Mouse (Mus musculus): ENCODE results near the gene Zfp260. TPM values are rescaled to one million over a fixed set of nuclear protein-coding genes. Genes with fewer than 3 reads are reported as not detected.
"Not testable (repeated sequence)": the region's sequence is repeated elsewhere in the genome, so short reads cannot be mapped to it uniquely, and the experiment has no call there.

Gene Zfp260
- 10 to 100 TPM; 35.3 to 41.5 TPM for total RNA-seq (2021)
- long read RNA-seq, experiment 1, full-length matches to known transcripts = 12 of 17 reads
- long read RNA-seq, experiment 1, partial matches to known transcripts = 0 of 17 reads
- long read RNA-seq, experiment 1, other reads (novel, unspliced or antisense) = 5 of 17 reads
- long read RNA-seq, experiment 2, full-length matches to known transcripts = 2 of 3 reads
- long read RNA-seq, experiment 2, partial matches to known transcripts = 0 of 3 reads
- long read RNA-seq, experiment 2, other reads (novel, unspliced or antisense) = 1 of 3 reads

DNA sequence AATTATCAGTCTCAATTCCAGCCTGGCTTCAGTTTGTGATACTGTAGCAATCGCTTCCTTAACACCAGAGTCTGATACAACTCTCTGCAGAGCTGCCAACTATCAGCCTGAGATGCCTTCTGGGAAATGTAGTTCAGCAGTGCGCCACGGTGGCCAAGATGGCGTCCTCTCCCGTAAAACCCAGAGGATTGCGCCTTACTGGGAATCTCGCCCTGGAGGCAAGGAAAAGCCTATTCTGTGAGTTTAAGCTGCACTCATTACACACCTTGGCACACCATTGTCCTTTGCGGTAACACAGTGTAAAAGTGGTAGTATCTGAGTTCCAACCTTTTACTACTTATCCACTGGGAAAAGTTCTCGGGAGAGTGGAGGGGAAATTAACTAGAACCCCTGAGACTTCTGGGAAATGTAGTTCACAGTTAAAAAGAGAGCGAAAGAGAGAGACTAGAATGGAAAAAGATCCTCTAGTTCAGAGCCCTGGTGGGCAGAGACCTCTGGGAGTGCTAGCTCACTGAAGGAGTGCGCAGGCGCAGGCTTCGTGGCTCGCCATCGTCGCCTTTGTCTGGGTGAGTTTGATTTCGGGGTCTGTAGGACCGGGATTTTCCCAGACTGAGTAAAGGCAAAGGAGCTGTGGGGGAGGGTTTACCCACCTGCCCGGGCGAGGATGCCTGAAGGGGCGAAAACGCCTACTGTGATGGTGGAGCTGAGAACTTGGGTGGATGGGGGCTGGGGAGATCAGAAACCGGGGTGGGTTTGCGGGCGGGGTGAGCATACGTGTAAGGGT, at the start of gene Zfp260:
Zfp260 (plus strand) TSS at position 132 of the 784 bp plus-strand sequence.
- peak; percentile 92 for DNase-seq

DNA sequence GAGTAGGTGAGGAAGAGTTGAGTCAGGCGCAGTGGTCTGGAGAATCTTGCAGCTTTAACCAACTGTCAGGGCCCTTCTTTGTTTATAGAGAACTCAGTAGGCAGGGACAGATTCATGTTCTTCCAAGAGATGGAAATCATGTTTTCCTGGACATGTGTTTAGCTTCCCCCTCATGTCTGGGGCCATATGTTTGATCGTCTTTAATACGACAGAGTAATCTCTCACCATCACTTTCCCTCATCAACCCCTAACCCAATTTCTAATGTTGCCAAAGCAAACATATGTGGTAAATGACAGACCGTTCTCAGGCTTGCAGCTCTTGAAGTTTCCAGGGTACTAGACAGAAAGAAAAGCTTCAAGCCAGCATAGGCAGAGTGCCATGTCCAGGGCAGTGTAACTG, 46.5 kb upstream of the Zfp260 start:
- no peak for DNase-seq

DNA sequence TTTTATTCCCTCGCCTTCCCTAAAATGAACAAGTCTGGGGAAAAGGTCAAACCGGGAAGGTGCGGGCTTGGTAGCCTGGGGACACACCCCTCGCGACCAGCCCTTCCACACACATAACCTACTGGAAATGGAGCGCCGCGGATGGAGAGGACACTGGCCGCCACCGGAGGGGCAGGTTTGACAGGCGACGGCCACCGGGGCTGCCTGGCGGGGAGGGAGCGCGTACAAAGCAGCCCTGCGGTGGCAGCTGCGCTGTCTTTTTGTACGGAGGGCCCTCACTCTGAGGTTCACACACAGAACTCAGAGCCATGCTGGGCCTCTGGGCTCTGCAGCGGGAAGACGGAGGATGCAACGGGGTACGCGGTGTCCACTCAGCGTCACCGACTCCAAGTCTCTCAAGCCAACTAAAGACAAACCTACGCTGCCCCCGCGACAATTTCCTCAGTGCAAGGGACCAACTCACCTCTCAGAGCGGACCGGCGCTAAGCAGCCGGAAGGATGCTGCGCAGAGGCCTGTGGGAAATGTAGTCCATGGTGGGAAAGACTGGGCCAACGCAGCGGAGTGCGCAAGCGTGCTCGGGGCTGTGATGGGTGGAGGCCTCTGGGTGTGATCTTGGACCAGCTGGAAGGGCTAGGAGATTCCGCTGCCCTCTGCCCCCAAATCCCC, 43.6 kb upstream of the Zfp260 start, which contains the start of gene Zfp14:
Zfp14 (minus strand) TSS at position 499 of the 667 bp plus-strand sequence.
- peak; percentile 93 to 95 for DNase-seq

DNA sequence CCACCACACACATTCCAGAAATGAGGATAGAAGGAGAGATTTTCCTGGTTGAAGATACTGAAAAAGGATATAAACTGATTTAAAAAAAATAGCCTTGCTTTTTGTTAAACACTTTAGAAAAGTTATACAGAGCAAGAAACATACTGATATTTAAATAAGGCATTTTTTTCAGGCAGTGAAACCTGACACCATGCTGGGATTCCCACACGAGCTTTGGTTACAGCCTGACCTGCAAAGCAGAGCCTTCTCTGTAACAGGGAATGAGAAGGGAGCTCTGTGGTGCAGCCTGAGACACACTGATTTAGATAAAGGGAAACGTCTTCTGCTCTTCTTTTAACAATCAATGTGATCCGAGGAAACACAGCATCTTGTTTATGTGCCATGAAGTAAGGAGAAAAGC, 41.0 kb upstream of the Zfp260 start:
- no peak for DNase-seq

DNA sequence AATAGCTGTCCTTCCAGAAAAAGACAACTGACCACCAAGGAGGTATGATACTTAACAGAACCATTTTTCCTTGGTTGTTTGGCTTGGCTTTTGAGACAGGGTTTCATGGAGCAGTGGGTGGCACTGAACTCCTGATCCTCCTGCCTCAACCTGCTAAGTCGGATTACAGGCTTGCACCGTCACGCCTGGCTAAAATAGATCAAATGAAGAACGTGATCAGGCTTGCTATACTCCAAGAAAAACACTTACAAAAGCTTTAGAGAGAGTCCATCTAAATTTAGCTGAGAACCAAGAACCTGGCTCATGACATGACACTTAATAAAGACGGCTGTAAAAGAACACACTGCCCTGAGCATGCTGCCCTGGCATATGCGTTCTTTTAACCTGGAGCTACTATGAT, 34.2 kb upstream of the Zfp260 start:
- DNase-seq = no peak

DNA sequence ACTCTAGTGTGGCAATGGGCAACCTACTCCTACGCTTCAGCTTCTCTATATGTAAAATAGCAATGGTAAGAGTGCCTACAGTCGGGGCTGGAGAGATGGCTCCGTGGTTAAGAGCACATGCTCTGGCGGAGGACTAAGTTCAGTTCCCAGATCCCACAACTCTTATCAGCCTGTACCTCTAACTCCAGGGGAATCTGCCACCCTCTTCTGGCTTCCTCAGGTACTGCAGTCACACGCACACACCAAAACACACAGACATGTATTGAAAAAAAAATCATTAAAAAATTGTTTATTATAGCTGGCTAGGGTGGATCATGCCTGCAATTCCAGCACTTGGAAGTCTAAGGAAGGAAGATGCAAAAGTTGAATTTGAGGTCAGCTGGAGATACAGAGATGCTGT, 32.1 kb upstream of the Zfp260 start:
- DNase-seq = peak in 1 of 2 experiments; percentile 6

DNA sequence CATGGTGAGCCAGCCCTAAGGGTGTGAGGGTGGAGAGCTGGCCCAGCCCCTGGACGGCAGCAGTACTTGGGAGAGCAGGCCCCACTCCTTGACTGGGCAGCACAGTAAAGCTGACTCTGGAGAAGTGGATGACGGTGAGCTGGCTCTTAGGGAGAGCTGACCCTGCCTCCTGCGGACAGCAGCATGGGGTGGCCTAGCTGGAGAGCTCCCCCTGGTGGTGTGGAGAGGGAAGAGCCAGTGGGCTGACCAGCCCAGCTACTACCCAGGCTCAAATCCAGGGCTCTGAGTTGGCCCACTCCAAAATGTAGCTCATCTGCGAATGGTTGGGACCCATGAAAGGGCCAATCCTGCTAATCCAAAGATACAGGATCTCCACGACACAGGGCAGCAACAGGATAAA, 30.0 kb upstream of the Zfp260 start:
- DNase-seq = no peak

DNA sequence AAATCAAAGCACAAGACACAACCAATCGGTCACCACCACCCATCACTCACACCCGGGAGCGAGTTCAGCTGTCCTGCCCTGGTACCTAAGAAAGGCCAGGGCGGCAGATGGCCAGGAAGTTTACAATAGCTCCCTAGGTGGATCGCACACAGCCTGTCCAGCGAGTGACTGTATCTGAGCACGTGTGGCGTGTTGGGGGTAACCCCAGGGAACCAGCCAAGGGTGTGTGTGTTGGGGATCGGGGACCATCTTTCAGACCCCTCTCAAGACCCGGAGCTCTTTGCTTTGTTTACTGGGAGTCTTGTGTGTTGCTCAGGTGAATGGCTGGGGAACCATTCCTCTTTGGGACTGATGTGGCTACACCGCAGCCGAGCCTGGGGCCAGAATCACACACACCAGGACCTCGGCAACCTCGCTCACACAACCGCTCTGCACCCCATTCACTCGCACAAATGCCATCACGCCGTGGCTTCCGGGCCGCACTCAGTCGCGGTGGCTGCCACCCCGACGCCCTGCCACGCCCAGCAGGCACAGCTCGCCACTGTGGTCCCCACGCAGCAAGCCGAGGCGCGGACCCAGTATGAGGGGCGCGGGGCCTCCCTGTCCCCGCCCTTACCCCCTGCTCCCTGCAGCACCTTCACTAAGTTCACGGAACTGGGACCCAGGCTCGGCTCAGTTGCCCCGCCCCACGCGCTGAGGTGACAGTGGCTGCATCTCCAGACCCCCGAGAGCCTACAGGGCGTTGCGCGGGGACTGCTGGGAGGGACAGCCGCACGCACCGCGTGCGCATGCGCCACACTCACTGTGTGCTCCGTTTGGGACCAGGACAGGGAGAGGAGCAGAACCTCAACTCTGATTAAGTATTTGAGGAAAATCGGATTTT, 22.2 kb upstream of the Zfp260 start, which contains the start of gene Zfp82:
Zfp82 (minus strand) TSS at position 755 of the 883 bp plus-strand sequence.
- peak; percentile 89 to 91 for DNase-seq

DNA sequence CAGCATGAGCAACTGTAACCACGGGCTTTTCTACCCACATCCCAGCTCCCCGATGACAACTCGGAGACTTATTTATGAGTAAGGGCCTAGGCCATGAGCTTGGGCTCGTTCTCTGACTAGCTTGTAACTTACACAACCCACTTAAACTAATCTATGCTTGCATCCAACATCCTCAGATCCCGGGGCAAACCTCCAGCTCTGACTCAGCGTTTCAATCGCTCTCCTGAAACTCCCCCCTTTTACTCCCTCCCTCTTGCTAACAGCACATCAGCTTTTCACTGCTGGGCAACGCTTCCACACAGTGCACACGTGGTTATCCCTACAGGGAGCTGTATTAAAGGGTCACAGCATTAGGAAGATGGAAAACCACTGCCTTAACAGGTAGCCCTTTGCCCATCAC, 8.1 kb upstream of the Zfp260 start:
- DNase-seq = no peak

DNA sequence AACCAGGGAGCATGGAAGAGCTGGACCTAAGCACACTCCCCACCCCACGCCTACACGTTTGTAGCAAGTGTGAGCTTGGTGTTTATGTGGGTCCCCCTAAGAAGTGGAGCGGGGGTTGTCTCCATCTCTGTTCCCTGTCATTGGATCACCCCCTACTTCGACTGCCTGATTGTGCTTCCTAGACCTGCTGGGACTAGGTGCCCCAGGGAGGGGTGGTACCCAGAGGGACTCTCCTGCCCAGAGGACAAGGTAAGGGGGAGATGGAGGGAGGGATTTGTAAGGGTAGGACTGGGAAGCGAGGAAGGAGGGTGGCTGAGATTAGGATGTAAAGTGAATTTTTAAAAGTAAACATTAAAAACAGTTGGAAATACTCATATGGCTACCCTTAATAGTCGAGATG, 5.2 kb upstream of the Zfp260 start:
- DNase-seq = no peak

DNA sequence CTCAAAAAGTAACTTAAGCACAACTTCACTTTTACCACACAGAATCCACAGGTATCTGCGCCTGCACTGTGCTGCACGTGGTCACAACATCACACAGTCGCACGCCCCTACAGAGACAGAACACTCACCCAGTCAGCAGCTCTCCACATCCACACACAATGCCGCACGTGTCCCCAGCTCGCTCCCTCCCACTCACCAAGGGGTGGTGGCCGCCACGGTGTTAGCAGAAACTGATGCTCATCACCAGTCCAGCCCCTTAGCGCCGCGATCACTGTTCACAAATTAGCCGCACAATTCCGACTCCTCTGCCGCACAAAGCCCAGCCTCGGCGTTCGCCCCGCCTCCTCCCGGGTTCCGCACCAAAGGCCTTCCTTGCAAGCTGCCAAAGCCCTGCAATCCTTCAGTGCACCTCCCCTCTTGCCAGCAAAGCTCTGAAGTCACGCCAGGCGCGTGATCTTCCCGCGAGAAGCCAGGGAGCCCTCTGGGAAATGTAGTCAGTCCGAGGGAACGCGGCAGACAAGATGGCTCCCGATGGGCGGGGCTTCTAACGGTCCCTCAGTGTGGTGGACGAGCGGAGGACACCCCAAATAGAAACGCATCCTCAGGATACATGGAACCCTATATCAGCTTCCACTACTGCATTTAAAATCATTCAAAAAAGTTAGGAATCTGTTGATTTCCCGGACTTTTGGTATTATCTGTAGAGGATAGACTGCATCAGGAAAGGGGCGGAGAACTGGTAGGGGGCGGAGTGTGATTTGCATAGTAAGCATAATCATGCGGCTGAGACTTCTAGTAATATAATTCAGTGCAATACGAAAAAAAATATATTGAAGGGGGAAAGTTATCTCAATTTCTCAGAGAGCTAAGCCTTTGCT, 4.2 kb upstream of the Zfp260 start, which contains the start of the genes Gm26920 and Zfp566:
Gm26920 (minus strand) TSS at position 319 of the 878 bp plus-strand sequence.
Zfp566 (minus strand) TSS at position 436 of the 878 bp plus-strand sequence.
- DNase-seq = peak; percentile 97

DNA sequence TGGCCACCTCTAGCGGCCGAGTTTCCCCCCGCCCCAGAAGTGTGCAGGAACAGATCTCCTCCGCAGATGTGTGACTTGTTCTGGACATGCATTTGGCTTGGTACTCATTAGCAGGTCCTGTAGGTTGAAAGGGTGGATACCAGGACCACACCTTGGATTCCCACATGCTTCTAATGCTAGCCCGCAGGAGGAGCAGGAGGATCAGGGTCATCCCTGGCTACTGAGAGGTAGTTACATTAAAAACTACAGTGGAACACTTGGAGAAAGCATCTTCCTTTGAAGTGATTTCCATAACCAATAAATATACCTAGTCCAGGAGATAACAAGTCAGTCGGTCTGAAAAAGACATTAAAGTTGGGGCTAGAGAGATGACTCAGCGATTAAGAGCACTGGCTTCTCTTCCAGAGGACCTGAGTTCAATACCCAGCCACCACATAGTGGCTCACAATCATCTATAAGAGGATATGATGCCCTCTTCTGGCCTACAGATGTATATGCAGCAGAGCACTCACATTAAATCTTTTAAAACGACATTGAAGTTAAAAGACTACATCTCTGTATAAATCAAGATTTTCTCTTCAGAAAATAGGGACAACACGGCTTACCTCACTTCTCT, 3.5 kb upstream of the Zfp260 start:
- no peak for DNase-seq

DNA sequence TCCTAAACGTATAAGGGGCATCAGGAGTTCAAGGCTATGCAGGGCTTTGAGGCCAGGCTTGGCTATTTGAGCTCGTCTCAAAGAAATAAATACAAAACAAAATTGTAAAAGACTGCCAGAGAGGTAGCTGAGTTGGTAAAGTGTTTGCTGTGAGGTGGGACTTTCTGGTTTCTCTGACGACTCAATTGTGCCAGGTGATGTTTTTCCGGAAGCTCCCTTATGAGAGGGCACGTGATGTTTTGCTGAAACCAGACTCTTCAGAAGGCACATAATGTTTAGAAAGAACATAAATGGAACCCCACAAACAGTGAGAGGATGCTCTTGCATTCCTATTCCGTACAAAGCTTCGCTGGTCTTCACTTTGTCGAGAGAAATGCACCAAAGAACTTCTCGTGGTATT, 1.9 kb upstream of the Zfp260 start:
- DNase-seq = no peak

DNA sequence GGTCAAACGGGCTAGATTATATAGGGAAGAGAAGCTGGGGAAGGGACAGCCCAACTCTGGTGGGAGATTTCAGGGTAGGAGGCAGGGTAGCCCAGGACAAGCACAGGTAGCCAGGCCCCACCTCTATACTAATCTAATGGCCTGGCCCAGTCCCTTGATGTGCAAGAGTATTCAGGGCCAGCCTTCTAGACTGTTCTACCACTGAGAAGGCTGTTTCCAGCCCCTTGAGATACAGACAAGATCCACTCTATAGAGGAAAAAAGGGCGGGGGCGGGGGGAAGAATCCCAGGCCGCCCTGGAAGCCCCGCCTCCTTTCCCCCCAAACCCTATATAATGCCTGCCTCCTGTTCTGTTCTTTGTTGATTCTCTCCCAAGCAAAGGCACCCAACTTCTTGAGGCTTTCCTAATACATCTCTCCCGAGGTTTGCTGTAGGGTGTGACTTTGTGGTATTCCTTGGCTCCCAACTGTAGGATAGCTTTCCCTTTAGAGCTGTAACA, 610 bp upstream of the Zfp260 start:
- no peak for DNase-seq

DNA sequence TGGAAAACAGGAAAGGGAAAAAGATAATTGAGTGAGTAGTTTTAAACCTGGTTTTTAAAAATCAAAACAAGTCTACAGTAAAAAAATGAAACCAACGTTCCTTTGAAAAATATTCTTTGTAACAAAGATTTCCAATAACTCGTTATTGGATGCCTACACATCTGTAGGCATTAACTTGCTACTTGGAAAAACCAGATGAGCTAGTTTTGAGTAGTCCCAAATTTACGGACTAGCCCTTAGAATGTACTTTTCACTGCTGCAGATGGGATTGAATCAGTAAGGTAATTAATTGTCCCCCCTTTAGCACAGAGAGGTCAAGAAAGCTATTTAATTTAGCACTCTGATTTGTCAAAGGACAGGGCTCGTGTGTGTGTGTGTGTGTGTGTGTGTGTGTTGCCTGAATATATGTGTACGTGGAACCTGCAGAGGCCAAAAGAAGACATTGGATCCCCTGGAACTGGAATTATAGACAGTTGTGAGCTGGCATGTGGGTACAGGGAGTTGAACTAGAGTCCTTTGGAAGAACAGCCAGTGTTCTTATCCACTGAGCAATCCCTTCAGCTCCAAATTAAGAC, 1.1 kb downstream of the Zfp260 start:
- no peak for DNase-seq

DNA sequence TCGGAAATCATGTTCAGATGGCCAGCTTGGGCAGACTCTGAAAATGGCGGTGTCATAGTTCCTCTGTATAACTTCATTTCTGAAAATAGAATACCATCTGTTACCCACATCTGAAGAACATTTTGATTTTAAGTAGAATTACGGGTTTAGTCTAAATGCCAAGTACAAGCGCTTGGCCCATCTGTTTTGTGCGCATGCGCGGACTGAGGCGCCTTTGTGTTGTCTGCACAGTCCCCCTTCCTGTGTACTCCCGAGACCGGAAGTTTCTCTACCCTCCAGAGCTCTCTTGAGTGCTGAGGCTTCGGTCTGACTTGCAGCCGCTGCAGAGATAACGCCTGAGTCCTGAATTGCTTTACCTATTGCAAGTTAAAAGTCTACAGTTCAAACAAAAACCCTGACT, 4.7 kb downstream of the Zfp260 start:
- no peak for DNase-seq

DNA sequence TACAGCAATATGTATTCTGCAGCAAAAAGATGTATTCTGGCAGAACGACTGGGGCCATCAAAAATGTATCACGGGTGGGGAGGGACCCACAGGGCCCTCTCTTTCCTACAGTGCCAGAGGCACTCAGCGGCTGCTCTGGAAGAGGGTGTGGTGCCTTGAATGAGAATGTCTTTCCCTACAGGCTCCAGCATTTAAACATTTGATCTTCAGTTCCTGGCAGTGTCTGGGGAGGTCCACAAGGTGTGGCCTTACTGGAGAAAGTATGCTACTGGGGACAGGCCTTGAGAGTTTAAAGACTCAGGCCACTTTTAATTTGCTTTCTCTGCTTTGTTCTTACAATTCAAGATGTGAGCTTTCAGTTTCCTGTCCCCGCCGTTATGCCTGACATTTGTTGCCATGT, 21.5 kb downstream of the Zfp260 start:
- no peak for DNase-seq

DNA sequence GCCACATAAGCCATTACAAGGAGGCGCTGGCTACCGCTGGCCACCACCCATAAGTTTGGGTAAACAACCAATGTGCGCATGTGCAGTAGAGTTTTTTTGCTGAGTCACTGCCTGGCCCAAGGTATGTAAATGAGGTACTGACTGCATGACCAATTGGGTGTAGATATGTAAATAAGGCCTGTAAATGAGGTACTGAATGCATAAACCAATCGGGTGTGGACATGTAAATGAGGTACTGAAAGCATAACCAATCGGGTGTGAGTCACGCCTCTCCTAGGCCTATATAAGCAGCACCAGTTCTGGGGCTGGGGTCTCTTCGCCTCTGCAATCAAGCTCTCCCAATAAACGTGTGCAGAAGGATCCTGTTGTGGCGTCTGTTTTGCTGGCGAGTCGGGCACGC, 23.4 kb downstream of the Zfp260 start:
- DNase-seq = not testable (repeated sequence)

Data from adrenal gland, postnatal 36 days (tissue).